Mouse (Mus musculus) limb, embryonic 15.5 days (tissue): ENCODE data around the gene Ctsf. TPM values are rescaled to one million over a fixed set of nuclear protein-coding genes. Genes with fewer than 3 reads are reported as not detected.
A peak's percentile ranks its signal among the peaks of the same experiment; 100 is the strongest.
"Not testable (repeated sequence)": the region's sequence is repeated elsewhere in the genome, so short reads cannot be mapped to it uniquely, and the experiment has no call there.

Experiments
- ATAC-seq: fragments of 200-750 bp; cut with Nextera tagmentation; 2 replicates; pipeline ENCODE4 v1.8.0; 2017; ENCODE audit warnings: low read depth, moderate TSS enrichment; ENCODE audit not compliant: insufficient number of reproducible peaks, low FRiP score, low TSS enrichment
- H3K27ac ChIP-seq: fragments of 300-500 bp; sonication (generic); 2 replicates; pipeline ENCODE4 v1.5.1; 2015; ENCODE audit warnings: moderate library complexity, mild to moderate bottlenecking, inconsistent platforms
- H3K27me3 ChIP-seq: fragments of 300-500 bp; sonication (generic); 2 replicates; pipeline ENCODE4 v1.6.1; 2015; ENCODE audit warnings: inconsistent platforms
- H3K36me3 ChIP-seq: fragments of 300-500 bp; sonication (generic); 2 replicates; pipeline ENCODE4 v1.6.1; 2015; ENCODE audit warnings: inconsistent platforms
- H3K4me1 ChIP-seq: fragments of 300-500 bp; sonication (generic); 2 replicates; pipeline ENCODE4 v1.6.1; 2015; ENCODE audit warnings: inconsistent platforms
- H3K4me2 ChIP-seq: fragments of 300-500 bp; sonication (generic); 2 replicates; pipeline ENCODE4 v1.6.1; 2015; ENCODE audit warnings: mild to moderate bottlenecking, inconsistent platforms
- H3K4me3 ChIP-seq: fragments of 300-500 bp; sonication (generic); 2 replicates; pipeline ENCODE4 v1.5.1; 2015; ENCODE audit warnings: mild to moderate bottlenecking, inconsistent platforms
- H3K9ac ChIP-seq: fragments of 300-500 bp; sonication (generic); 2 replicates; pipeline ENCODE4 v1.6.1; 2015; ENCODE audit warnings: inconsistent platforms
- H3K9me3 ChIP-seq: fragments of 300-500 bp; sonication (generic); 2 replicates; pipeline ENCODE4 v1.6.1; 2016; ENCODE audit warnings: inconsistent platforms
- WGBS: fragments of 180-500 bp; shearing (Covaris S2); methylation state at CpG from one replicate; pipeline ENCODE4 v1.1.7; 2015; 5-methylcytosine and 5-hydroxymethylcytosine counted together
- polyA plus RNA-seq: library from polyadenylated mRNA; unstranded; fragments of >200 nt; fragmentation: Nextera tagmentation; extraction: Ambion mirVana; gene quantifications from 2 replicates; pipeline ENCODE4 v1.2.1, GENCODE M21; 2015

Gene Ctsf
- 48.6 and 49.4 TPM in 2 replicates for polyA plus RNA-seq

DNA sequence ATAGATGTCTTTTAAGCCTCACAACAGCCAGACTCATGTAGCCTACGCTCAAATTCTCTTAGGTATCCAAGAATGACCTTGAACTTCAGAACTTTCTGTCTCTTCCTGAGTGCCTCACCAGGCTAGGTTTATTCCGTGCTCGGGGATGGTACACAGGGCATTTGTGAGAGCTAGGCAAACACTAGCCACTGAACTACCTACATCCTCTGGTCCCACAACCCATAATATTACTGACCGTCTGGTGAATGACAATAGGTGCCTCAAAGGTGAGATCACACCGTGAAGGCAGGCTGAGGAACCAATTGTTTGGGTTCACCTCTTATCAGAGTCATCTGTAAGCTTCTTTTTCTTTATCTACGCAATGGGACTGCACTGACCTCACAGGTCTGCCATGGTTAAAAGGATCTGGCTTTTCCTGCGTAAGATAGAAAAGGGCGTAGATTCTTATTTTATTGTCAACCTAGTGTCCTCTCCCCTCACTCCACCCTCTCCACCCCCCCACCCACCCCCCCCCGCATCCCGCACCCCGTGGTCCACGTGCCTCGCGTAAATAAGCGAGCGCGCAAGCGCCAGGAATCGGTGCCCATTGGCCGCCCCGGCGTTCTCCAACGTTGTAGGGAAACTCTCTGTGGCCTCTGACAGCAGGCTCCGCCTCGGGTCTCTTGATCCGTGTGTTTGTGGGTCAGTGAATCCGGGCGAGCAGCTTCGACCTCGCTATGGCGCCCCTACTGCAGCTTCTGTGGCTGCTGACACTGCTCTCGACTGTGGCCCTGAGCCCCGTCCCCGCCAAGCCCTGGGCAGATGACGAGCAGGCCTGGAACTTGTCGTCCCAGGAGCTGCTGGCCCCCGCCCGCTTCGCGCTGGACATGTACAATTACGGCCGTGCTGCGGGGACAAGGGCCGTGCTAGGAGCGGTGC lies at the start of gene Ctsf:
Gene Ctsf, plus strand, starts transcription at position 579 of the 918 bp plus-strand sequence.
- ATAC-seq = peak; percentile 68
- H3K27ac ChIP-seq = peak within 1 kb of the TSS; percentile 9; the same call in 1 of the 2 replicates
- 3% methylated on average over 44 of the region's 45 CpGs for WGBS

GRCm38 (mm10) chr19:4810309-4810708 lies 44.6 kb upstream of the Ctsf start:
- no peaks in the 10 kb centered on the region for H3K36me3 ChIP-seq
- ATAC-seq = no peak
- no peaks in the 10 kb centered on the region for H3K27me3 ChIP-seq
- H3K9ac ChIP-seq = peak overlapping the region; percentile 85
- under 1% methylated on average over 14 of the region's 14 CpGs for WGBS
- peaks cover 22% of the 10 kb centered on the region for H3K4me1 ChIP-seq
- H3K4me2 ChIP-seq = peak overlapping the region; percentile 80
- H3K9me3 ChIP-seq = no peaks in the 10 kb centered on the region
- H3K27ac ChIP-seq = peak overlapping the region; percentile 97
- H3K4me3 ChIP-seq = peak overlapping the region; percentile 87

More for the DNA sequence above, at the start of gene Ctsf:
- no peaks in the 10 kb centered on the region for H3K27me3 ChIP-seq
- H3K4me2 ChIP-seq = peak within 1 kb of the TSS; percentile 96
- peaks cover 14% of the 10 kb centered on the region for H3K4me1 ChIP-seq
- peak within 1 kb of the TSS; percentile 60 for H3K4me3 ChIP-seq
- H3K36me3 ChIP-seq = 0 out of 2 replicates have a peak, but pooled peaks cover under 1% of the 10 kb centered on the region
- peak within 1 kb of the TSS; percentile 59 for H3K9ac ChIP-seq
- no peaks in the 10 kb centered on the region for H3K9me3 ChIP-seq

- no peaks in the 10 kb centered on the region for H3K27me3 ChIP-seq
- H3K4me3 ChIP-seq = peak overlapping the region; percentile 87
- peak overlapping the region; percentile 97 for H3K27ac ChIP-seq
- peaks cover 22% of the 10 kb centered on the region for H3K4me1 ChIP-seq
- WGBS = 1% methylated on average over 17 of the region's 17 CpGs
- H3K9me3 ChIP-seq = no peaks in the 10 kb centered on the region
- ATAC-seq = no peak
- peak overlapping the region; percentile 80 for H3K4me2 ChIP-seq
- H3K36me3 ChIP-seq = no peaks in the 10 kb centered on the region
- H3K9ac ChIP-seq = peak overlapping the region; percentile 85
Measured at GRCm38 (mm10) chr19:4810746-4811062, 44.2 kb upstream of the Ctsf start.

GRCm38 (mm10) chr19:4811063-4811908 lies 43.6 kb upstream of the Ctsf start, which contains the start of the genes Gm21992 and Rbm14:
Gene Gm21992 (minus strand): TSS chr19:4811612.
Gene Rbm14 (minus strand): TSS chr19:4811634.
- under 1% methylated on average over 82 of the region's 83 CpGs for WGBS
- H3K9me3 ChIP-seq = no peaks in the 10 kb centered on the region

DNA sequence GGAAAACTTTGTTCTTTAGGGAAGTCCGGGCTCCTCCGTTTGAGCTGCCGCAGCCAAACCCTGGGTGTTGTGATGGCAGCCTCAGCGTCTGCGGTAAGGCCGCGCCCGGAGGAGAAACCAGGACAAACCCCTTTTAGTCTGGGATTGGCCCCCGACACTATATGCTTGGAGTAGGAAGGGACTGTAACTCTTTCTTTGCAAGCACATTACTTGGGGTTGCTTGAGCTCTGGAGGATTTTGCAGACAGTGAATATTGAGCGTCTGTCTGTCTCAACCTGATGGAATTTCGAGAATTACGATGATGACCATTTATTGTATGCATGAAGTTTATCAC lies 43.1 kb upstream of the Ctsf start:
- 3% methylated on average over 12 of the region's 12 CpGs for WGBS
- Histone ChIP-seq H3K4me2 (peak overlapping the region; percentile 80), H3K27ac (peak overlapping the region; percentile 97), H3K4me3 (peak overlapping the region; percentile 87), H3K36me3 (no peaks in the 10 kb centered on the region), H3K27me3 (no peaks in the 10 kb centered on the region), H3K9ac (peak overlapping the region; percentile 76), H3K9me3 (no peaks in the 10 kb centered on the region), H3K4me1 (peaks cover 22% of the 10 kb centered on the region)
- ATAC-seq = peak; percentile 60

More at GRCm38 (mm10) chr19:4811063-4811908, 43.6 kb upstream of the Ctsf start, which contains the start of the genes Gm21992 and Rbm14:
- H3K27ac ChIP-seq = peak within 1 kb of the TSS; percentile 97
- peak within 1 kb of the TSS; percentile 85 for H3K9ac ChIP-seq
- no peaks in the 10 kb centered on the region for H3K36me3 ChIP-seq
- no peaks in the 10 kb centered on the region for H3K27me3 ChIP-seq
- ATAC-seq = peak; percentile 99
- peak within 1 kb of the TSS; percentile 80 for H3K4me2 ChIP-seq
- H3K4me3 ChIP-seq = peak within 1 kb of the TSS; percentile 87
- peaks cover 22% of the 10 kb centered on the region for H3K4me1 ChIP-seq

- 76% methylated on average over 8 of the region's 8 CpGs for WGBS
Measured at GRCm38 (mm10) chr19:4812334-4812949, 42.5 kb upstream of the Ctsf start.

GRCm38 (mm10) chr19:4813015-4813414 lies 41.9 kb upstream of the Ctsf start:
- Histone ChIP-seq H3K36me3 (no peaks in the 10 kb centered on the region), H3K4me3 (no peak overlapping the region), H3K4me2 (no peak overlapping the region), H3K4me1 (peaks cover 20% of the 10 kb centered on the region), H3K9me3 (no peaks in the 10 kb centered on the region), H3K9ac (no peak overlapping the region), H3K27ac (no peak overlapping the region), H3K27me3 (no peaks in the 10 kb centered on the region)
- WGBS = 83% methylated on average over 5 of the region's 6 CpGs
- ATAC-seq = no peak

More at GRCm38 (mm10) chr19:4812334-4812949, 42.5 kb upstream of the Ctsf start:
- H3K4me3 ChIP-seq = peak overlapping the region; percentile 87
- H3K9me3 ChIP-seq, H3K9ac ChIP-seq, H3K36me3 ChIP-seq, H3K27me3 ChIP-seq, ATAC-seq: not testable (repeated sequence)
- H3K27ac ChIP-seq = peak overlapping the region; percentile 97
- peaks cover 22% of the 10 kb centered on the region for H3K4me1 ChIP-seq
- H3K4me2 ChIP-seq = peak overlapping the region; percentile 80

GRCm38 (mm10) chr19:4817182-4817835 lies 37.6 kb upstream of the Ctsf start:
- Histone ChIP-seq H3K9ac (no peak overlapping the region), H3K36me3 (no peaks in the 10 kb centered on the region), H3K27me3 (no peaks in the 10 kb centered on the region), H3K27ac (no peak overlapping the region), H3K4me3 (no peak overlapping the region), H3K4me2 (no peak overlapping the region), H3K4me1 (peaks cover 3% of the 10 kb centered on the region; the same call in 1 of the 2 replicates), H3K9me3 (no peaks in the 10 kb centered on the region)
- WGBS = 52% methylated on average over 1 of the region's 1 CpGs
- no peak for ATAC-seq

GRCm38 (mm10) chr19:4820678-4821303 lies 34.1 kb upstream of the Ctsf start:
- Histone ChIP-seq H3K4me1 (peaks cover 3% of the 10 kb centered on the region; the same call in 1 of the 2 replicates), H3K27ac (no peak overlapping the region), H3K4me2 (no peak overlapping the region), H3K9ac (no peak overlapping the region), H3K36me3 (peaks cover 18% of the 10 kb centered on the region), H3K9me3 (no peaks in the 10 kb centered on the region), H3K27me3 (no peaks in the 10 kb centered on the region), H3K4me3 (no peak overlapping the region)
- peak; percentile 71; the same call in 1 of the 2 replicates for ATAC-seq
- WGBS = 59% methylated on average over 5 of the region's 5 CpGs

- WGBS = 48% methylated on average over 16 of the region's 16 CpGs
- Histone ChIP-seq H3K4me3 (no peak overlapping the region), H3K9me3 (no peaks in the 10 kb centered on the region), H3K27me3 (no peaks in the 10 kb centered on the region), H3K4me2 (no peak overlapping the region), H3K9ac (no peak overlapping the region), H3K36me3 (peaks cover 36% of the 10 kb centered on the region), H3K27ac (no peak overlapping the region), H3K4me1 (no peaks in the 10 kb centered on the region)
- no peak for ATAC-seq
Measured at GRCm38 (mm10) chr19:4828444-4829114, 26.4 kb upstream of the Ctsf start.
